Mouse (Mus musculus): ENCODE results near the gene Cpeb4.

The Cpeb4 gene

GRCm38 (mm10) chr11:31902251-31903001, 30.4 kb downstream of the Cpeb4 start:
- DNase-seq: no peak

GRCm38 (mm10) chr11:31906499-31906898, 34.5 kb downstream of the Cpeb4 start:
- DNase-seq: no peak

GRCm38 (mm10) chr11:31907650-31908049, 35.6 kb downstream of the Cpeb4 start:
- DNase-seq: no peak

- DNase-seq: no peak
Observed at GRCm38 (mm10) chr11:31912958-31913357, 40.9 kb downstream of the Cpeb4 start.

- no peak for DNase-seq
Observed at GRCm38 (mm10) chr11:31917769-31918168, 45.8 kb downstream of the Cpeb4 start.

GRCm38 (mm10) chr11:31930051-31930450, 58.0 kb downstream of the Cpeb4 start:
- DNase-seq: no peak

GRCm38 (mm10) chr11:31935652-31936051, 63.6 kb downstream of the Cpeb4 start:
- no peak for DNase-seq

GRCm38 (mm10) chr11:31936910-31937525, 65.0 kb downstream of the Cpeb4 start:
- DNase-seq: no peak

- DNase-seq: no peak
Observed at GRCm38 (mm10) chr11:31940898-31941639, 69.1 kb downstream of the Cpeb4 start.

- DNase-seq: peak; percentile 76
Observed at GRCm38 (mm10) chr11:31941640-31942638, 69.9 kb downstream of the Cpeb4 start.

- peak; percentile 61 for DNase-seq
Observed at GRCm38 (mm10) chr11:31945471-31945870, 73.5 kb downstream of the Cpeb4 start.

- peak; percentile 47 for DNase-seq
Observed at GRCm38 (mm10) chr11:31948462-31949330, 76.7 kb downstream of the Cpeb4 start.

- DNase-seq: peak; percentile 81
Observed at GRCm38 (mm10) chr11:31949331-31949785, 77.3 kb downstream of the Cpeb4 start.

- no peak for DNase-seq
Observed at GRCm38 (mm10) chr11:31960071-31960470, 88.1 kb downstream of the Cpeb4 start.

GRCm38 (mm10) chr11:31963993-31964392, 92.0 kb downstream of the Cpeb4 start:
- DNase-seq: no peak

- DNase-seq: peak; percentile 39
Observed at GRCm38 (mm10) chr11:31965256-31966134, 93.5 kb downstream of the Cpeb4 start, which contains the start of gene 4930524B15Rik. Gene 4930524B15Rik (plus strand): TSS chr11:31965592.

GRCm38 (mm10) chr11:31974132-31974531, 102.1 kb downstream of the Cpeb4 start:
- DNase-seq: no peak

- no peak for DNase-seq
Observed at GRCm38 (mm10) chr11:31974826-31975225, 102.8 kb downstream of the Cpeb4 start.

GRCm38 (mm10) chr11:31975678-31976077, 103.7 kb downstream of the Cpeb4 start:
- DNase-seq: no peak

- DNase-seq: no peak
Observed at GRCm38 (mm10) chr11:31976137-31976536, 104.1 kb downstream of the Cpeb4 start.

Data from thymus, postnatal 14 days (tissue).